Comparison of ENCODE assay signal across 8 mouse cellular contexts in genomic region chr8:46311159-46311558, GRCm38 (mm10). TPM values are rescaled to one million over a fixed set of nuclear protein-coding genes. Genes with fewer than 3 reads are reported as not detected.
DNase-seq lines count a peak whose midpoint lies in the region; ATAC-seq and TF ChIP-seq lines count a peak whose summit lies in the region.

No protein-coding gene starts in this region.

- H3K4me2 ChIP-seq in midbrain, postnatal 0 days (ENCODE audit: low read depth, low read length, poor library complexity, severe bottlenecking), result no peak overlapping the region

- peaks cover 3% of the 10 kb centered on the region; the same call in 1 of the 2 replicates for H3K27me3 ChIP-seq in midbrain, postnatal 0 days (ENCODE audit: insufficient read depth, low read length)

- H3K9ac ChIP-seq in midbrain, postnatal 0 days (replicated peaks; ENCODE audit: low read length, poor library complexity, severe bottlenecking), result no peak overlapping the region

- 13% methylated on average over 10 of the region's 10 CpGs for WGBS in midbrain, postnatal 0 days

- DNase-seq in 3134 (ENCODE audit: extremely low read depth, insufficient read length, low spot score), result peak; percentile 46
- peak; percentile 81 to 86 for DNase-seq in adrenal gland, adult 18-20 months (ENCODE audit: low spot score in 2 of 2)
- peak; percentile 94 for DNase-seq in embryo, embryonic 10 days (ENCODE audit: low spot score)
- peak; percentile 51 to 78 for DNase-seq in gastrocnemius, postnatal 36 days
- peak; percentile 75 for DNase-seq in kidney, adult 18-20 months
- DNase-seq in left cerebral cortex, postnatal 4 days, result peak; percentile 87
- DNase-seq in midbrain, postnatal 0 days (ENCODE audit: low spot score), result peak; percentile 90
- DNase-seq in spleen, postnatal 4 days (ENCODE audit: low spot score in 2 of 2), result peak; percentile 83 to 94

- intact Hi-C loops in gastrocnemius, postnatal 36 days (cut with DNase I), result loop anchor here (2.0 kb wide), 1 partner anchor 236 kb away; no protein-coding TSS in a partner anchor
- intact Hi-C loops in left cerebral cortex, postnatal 4 days (cut with DNase I), result loop anchor here (2.0 to 10.0 kb wide), 2 partner anchors 164 to 236 kb away; partner anchors contain the start of gene Acsl1

- no peaks in the 10 kb centered on the region for H3K4me1 ChIP-seq in midbrain, postnatal 0 days (ENCODE audit: insufficient read depth, low read length)

- H3K4me3 ChIP-seq in midbrain, postnatal 0 days (ENCODE audit: low read depth, low read length), result no peak overlapping the region

- ATAC-seq in midbrain, postnatal 0 days (ENCODE audit: low FRiP score), result no peak; the same call in 1 of the 2 replicates

- no peaks in the 10 kb centered on the region for H3K9me3 ChIP-seq in midbrain, postnatal 0 days (ENCODE audit: low read length)

- TF ChIP-seq CTCF in midbrain, postnatal 0 days (IDR thresholded peaks at IDR 0.05), result peak; percentile 86

- no peak overlapping the region for H3K27ac ChIP-seq in midbrain, postnatal 0 days (ENCODE audit: low read depth, low read length)

- no peaks in the 10 kb centered on the region for H3K36me3 ChIP-seq in midbrain, postnatal 0 days (ENCODE audit: insufficient read depth, low read length)

RNA-seq across cellular contexts. Expression of gene Helt, which starts 16.7 kb away (rescaled TPM):
- not detected for total RNA-seq in adrenal gland, adult 18-20 months (2021)
- total RNA-seq in gastrocnemius, postnatal 36 days (2021), result 1 to 10 TPM in 1 of 2 experiments, under 1 TPM in 1; 0.77 to 1.1 TPM
- under 1 TPM; 0.60 to 0.70 TPM for total RNA-seq in left cerebral cortex, postnatal 4 days (2021)
- total RNA-seq in midbrain, postnatal 0 days (2014; rRNA removed), result 0.27 TPM in 1 of 2 replicates, not detected in the other
- 0.26 and 0.28 TPM in 2 replicates for polyA plus RNA-seq in midbrain, postnatal 0 days (2015; fragmentation: Nextera tagmentation; extraction: Ambion mirVana)
